Mouse (Mus musculus) fibroblast of lung, adult 2 months (primary cell): ENCODE data around the gene 0610012G03Rik.
"Not testable (repeated sequence)": the region's sequence is repeated elsewhere in the genome, so short reads cannot be mapped to it uniquely, and the experiment has no call there.

Experiments used
- DNase-seq: peaks from one replicate; pipeline ENCODE4 v3.0.0-alpha.2; 2011; ENCODE audit warnings: low read depth

Gene 0610012G03Rik

GRCm38 (mm10) chr16:31948345-31948774, at the start of gene 0610012G03Rik, which contains the start of gene Ncbp2:
Gene 0610012G03Rik, minus strand, starts transcription at chr16:31948494.
Gene Ncbp2, plus strand, starts transcription at chr16:31948513.
- peak; percentile 72 for DNase-seq

- DNase-seq = no peak
Observed at GRCm38 (mm10) chr16:31996371-31996770, 48.1 kb upstream of the 0610012G03Rik start.

DNA sequence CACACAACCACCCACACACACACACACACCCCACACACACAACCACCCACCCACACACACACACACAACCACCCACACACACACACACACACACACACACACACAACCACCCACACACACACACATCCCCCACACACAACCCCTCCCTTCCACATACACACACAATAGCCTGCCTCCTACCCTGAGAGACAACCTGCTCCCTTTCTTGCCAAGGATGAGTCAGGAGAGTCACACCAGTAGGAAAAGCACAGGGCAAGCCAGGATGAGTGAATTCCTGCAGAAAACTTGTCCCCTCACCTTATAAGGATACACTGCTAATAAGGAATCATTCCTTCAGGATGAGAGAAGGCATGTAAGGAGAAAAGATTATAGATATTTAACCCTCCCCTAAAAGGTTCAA, 45.7 kb upstream of the 0610012G03Rik start:
- DNase-seq = no peak

GRCm38 (mm10) chr16:31993195-31993594, 44.9 kb upstream of the 0610012G03Rik start:
- DNase-seq = no peak

- no peak for DNase-seq
Observed at GRCm38 (mm10) chr16:31992039-31992438, 43.7 kb upstream of the 0610012G03Rik start.

DNA sequence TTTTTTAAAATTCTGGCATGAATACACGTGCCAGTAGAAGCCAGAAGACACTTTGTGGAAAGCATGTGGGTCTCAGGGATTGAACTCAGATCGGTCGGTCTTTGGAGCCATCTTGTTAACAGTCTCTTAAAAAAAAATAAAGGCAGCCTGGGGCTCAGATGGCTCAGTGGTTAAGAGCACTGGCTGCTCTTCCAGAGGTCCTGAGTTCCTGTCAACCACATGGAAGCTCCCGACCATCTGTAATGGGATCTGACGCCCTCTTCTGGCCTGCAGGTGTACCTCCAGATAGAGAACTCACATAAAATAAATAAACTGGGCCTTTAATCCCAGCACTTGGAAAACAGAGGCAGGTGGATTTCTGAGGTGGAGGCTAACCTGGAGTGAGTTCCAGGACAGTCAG, 32.7 kb upstream of the 0610012G03Rik start:
- no peak for DNase-seq

DNA sequence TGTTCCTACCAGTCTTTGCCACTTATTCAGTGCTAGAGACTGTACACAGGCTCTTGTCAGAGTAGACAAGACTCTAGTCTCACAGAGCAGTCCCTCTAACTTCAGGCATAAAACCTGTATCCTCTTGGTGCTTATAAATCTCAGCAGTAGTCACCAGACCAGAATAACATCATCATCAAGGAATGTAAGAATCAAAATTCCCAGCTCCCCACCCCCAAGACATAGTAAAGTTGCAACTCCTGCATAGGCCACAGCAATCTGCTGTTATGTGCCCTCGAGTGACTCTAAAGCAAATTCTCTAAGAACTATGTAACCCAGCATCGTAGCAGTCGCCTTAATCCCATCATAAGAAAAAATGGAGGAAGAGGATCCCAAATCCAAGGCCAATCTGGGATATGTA, 31.2 kb upstream of the 0610012G03Rik start:
- DNase-seq = no peak

- DNase-seq = no peak
Observed at GRCm38 (mm10) chr16:31975258-31975657, 27.0 kb upstream of the 0610012G03Rik start.

DNA sequence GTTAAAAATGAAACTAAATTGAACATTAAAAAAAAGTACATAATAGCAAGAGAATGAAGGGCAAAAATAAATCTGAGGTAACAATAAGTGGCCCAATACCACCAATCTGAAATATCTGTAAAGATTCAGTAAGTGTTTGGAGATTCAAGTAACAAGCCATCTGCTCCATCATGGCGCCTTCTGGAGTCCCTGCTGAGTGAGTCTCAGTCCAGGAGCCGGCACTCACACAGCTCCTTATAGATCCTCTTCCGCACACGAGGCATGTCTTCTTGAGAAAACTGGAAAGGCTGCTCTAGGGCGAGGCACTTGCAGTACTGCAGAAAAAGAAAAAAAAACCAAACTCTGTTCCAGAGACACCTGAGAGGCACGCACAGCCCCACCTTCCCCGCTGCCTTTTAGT, 14.9 kb upstream of the 0610012G03Rik start:
- DNase-seq = no peak

GRCm38 (mm10) chr16:31947901-31948316, 385 bp downstream of the 0610012G03Rik start:
- no peak for DNase-seq

DNA sequence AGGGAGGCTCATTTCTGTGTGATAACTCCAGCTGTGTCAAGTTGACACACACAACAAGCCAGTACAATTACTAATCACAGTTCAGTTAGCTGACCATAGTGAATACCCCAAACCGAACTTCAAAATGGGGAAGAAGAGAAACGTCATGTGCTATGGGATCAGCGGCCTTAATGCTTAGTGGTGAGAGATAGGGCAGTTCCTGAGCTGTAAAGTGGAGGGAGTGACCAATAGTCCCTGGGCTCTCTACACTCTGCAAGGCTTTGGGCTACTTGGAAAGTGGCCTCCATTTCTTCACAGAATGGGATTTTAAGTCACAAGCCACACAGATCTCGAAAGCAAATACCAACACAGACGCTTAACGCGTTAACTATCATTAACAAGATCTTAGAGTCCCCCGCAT, 961 bp downstream of the 0610012G03Rik start:
- DNase-seq = no peak

- DNase-seq = not testable (repeated sequence)
Observed at GRCm38 (mm10) chr16:31945986-31946385, 2.3 kb downstream of the 0610012G03Rik start.

GRCm38 (mm10) chr16:31945372-31945771, 2.9 kb downstream of the 0610012G03Rik start:
- DNase-seq = no peak

DNA sequence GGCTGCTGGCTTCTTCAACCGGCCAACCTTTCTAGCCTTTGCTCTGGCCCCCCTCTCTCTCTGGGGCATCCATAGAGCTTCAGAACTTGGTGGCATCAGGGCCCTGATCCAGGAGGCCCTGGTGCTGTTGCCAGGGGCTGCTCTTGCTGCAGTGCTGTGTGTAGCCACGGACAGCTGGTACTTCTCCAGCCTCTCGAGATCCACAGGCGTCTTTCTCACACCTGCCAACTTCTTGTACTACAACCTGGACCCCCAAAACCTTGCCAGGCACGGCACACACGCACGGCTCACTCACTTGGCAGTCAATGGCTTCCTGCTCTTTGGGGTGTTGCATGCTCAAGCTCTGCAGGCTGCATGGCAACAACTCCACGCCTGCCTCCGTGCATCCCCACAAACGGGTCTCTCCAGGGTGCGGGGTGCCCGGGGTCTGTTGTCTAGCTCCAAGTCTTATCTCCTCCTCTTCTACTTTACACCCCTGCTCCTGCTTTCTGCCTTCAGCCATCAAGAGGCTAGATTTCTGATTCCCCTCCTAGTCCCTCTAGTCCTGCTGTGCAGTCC, 3.5 kb downstream of the 0610012G03Rik start:
- no peak for DNase-seq

GRCm38 (mm10) chr16:31943980-31944379, 4.3 kb downstream of the 0610012G03Rik start:
- DNase-seq = peak; percentile 33

DNA sequence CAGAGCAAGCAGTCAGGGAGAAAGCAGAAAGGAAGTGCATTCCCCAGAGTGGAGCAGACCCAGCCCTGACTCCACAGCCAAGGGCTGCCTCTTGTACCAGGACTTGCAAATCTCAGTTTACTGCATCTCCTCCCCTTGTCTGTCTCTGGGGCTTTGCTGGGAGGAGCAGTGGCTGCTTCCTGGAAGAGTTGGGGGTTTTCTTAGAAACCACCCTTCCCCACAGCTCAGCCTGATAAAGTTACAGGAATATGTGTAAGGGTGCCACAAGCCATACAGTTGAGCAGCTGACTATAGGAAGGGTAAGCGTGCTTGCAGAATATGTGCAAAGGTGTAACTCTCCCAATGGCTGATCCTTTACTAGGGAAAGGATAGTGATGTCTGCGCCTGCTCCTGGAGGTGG, 7.7 kb downstream of the 0610012G03Rik start:
- no peak for DNase-seq

DNA sequence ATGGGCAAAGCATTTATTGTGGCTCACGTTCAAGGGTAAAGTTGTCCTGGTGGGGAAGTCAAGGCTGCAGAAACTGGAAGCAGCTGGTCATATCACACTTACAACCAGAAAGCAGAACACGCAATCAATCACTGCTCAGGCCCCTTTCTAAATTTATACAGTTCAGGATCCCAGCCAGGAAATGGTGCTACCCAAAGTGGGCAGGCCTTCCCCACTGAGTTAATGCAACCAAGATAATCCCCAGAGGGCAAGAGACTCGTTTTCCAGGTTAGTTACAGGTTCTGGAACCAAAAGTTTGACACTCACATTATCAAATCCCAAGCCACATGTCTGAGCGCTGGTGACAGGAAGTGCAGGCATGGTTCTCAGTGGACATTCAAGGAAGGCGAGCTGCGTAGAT, 9.4 kb downstream of the 0610012G03Rik start:
- DNase-seq = no peak

DNA sequence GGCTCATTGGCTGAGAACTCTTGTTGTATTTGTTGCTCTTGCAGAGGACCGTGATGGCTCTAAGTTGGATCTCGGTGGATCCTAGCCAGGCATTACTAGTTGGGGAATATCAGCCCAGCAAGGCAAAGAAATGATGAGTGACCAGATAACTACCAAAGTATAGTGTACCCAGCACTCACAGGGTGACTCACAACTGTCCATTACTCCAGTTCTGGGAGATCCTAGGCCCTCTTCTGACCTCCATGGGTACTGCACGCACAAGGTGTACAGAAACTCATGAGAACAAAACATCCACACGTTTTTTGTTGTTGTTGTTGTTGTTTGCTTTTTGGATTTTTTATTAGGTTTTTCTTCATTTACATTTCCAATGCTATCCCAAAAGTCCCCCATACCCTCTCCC, 11.7 kb downstream of the 0610012G03Rik start:
- no peak for DNase-seq

- no peak for DNase-seq
Observed at GRCm38 (mm10) chr16:31935091-31935979, 13.0 kb downstream of the 0610012G03Rik start.

- no peak for DNase-seq
Observed at GRCm38 (mm10) chr16:31934550-31935010, 13.7 kb downstream of the 0610012G03Rik start.

- no peak for DNase-seq
Observed at GRCm38 (mm10) chr16:31933751-31934549, 14.3 kb downstream of the 0610012G03Rik start, which contains the start of gene Pigz. Gene Pigz, plus strand, starts transcription at chr16:31933851.
